Mouse (Mus musculus) limb, embryonic 12.5 days (tissue): ENCODE measurements around the gene Treml1. TPM values are rescaled to one million over a fixed set of nuclear protein-coding genes. Genes with fewer than 3 reads are reported as not detected.
"Not testable (repeated sequence)": the region's sequence is repeated elsewhere in the genome, so short reads cannot be mapped to it uniquely, and the experiment has no call there.

ENCODE experiments used
- ATAC-seq: fragments of 200-750 bp; cut with Nextera tagmentation; 2 replicates; pipeline ENCODE4 v1.8.0; 2017; ENCODE audit warnings: low read depth, moderate TSS enrichment; ENCODE audit not compliant: insufficient number of reproducible peaks, insufficient read depth, low FRiP score, low TSS enrichment
- H3K27ac ChIP-seq: fragments of 300-500 bp; sonication (generic); 2 replicates; pipeline ENCODE4 v1.5.1; 2016; ENCODE audit warnings: mild to moderate bottlenecking, moderate library complexity
- H3K27me3 ChIP-seq: fragments of 300-500 bp; sonication (generic); 2 replicates; pipeline ENCODE4 v1.6.1; 2016; ENCODE audit warnings: mild to moderate bottlenecking, moderate library complexity
- H3K36me3 ChIP-seq: fragments of 300-500 bp; sonication (generic); 2 replicates; pipeline ENCODE4 v1.6.1; 2016; ENCODE audit warnings: mild to moderate bottlenecking, moderate library complexity
- H3K4me1 ChIP-seq: fragments of 300-500 bp; sonication (generic); replicated peaks from 2 replicates; pipeline ENCODE4 v1.6.1; 2016
- H3K4me2 ChIP-seq: fragments of 300-500 bp; sonication (generic); 2 replicates; pipeline ENCODE4 v1.6.1; 2016; ENCODE audit warnings: mild to moderate bottlenecking, moderate library complexity
- H3K4me3 ChIP-seq: fragments of 300-500 bp; sonication (generic); replicated peaks from 2 replicates; pipeline ENCODE4 v1.5.1; 2016; ENCODE audit warnings: mild to moderate bottlenecking
- H3K9ac ChIP-seq: fragments of 300-500 bp; sonication (generic); replicated peaks from 2 replicates; pipeline ENCODE4 v1.6.1; 2016; ENCODE audit warnings: mild to moderate bottlenecking, moderate library complexity
- H3K9me3 ChIP-seq: fragments of 300-500 bp; sonication (generic); 2 replicates; pipeline ENCODE4 v1.6.1; 2016; ENCODE audit warnings: mild to moderate bottlenecking, moderate library complexity
- WGBS: fragments of 180-500 bp; shearing (Covaris S2); methylation state at CpG from one replicate; pipeline ENCODE4 v1.1.7; 2016; 5-methylcytosine and 5-hydroxymethylcytosine counted together
- polyA plus RNA-seq: library from polyadenylated mRNA; unstranded; fragments of >200 nt; fragmentation: Nextera tagmentation; extraction: Ambion mirVana; gene quantifications from 2 replicates; pipeline ENCODE4 v1.2.1, GENCODE M21; 2016

The Treml1 gene
- polyA plus RNA-seq: 2.0 and 2.3 TPM in 2 replicates

GRCm38 (mm10) chr17:48359616-48360015 lies at the start of gene Treml1:
Gene Treml1 (plus strand): TSS chr17:48359916.
- H3K4me1 ChIP-seq: no peaks in the 10 kb centered on the region
- no peak within 1 kb of the TSS for H3K27ac ChIP-seq
- ATAC-seq: no peak
- no peaks in the 10 kb centered on the region for H3K9me3 ChIP-seq
- H3K27me3 ChIP-seq: no peaks in the 10 kb centered on the region
- no peak within 1 kb of the TSS for H3K4me3 ChIP-seq
- 78% methylated on average over 7 of the region's 7 CpGs for whole genome bisulfite sequencing
- H3K9ac ChIP-seq: no peak within 1 kb of the TSS
- no peak within 1 kb of the TSS for H3K4me2 ChIP-seq
- no peaks in the 10 kb centered on the region for H3K36me3 ChIP-seq

- WGBS: 74% methylated on average over 2 of the region's 2 CpGs
- ATAC-seq: no peak
- no peak overlapping the region for H3K27ac ChIP-seq
- H3K9ac ChIP-seq: no peak overlapping the region
- H3K36me3 ChIP-seq: no peaks in the 10 kb centered on the region
- no peak overlapping the region for H3K4me3 ChIP-seq
- H3K4me2 ChIP-seq: no peak overlapping the region
- H3K27me3 ChIP-seq: no peaks in the 10 kb centered on the region
- no peaks in the 10 kb centered on the region for H3K9me3 ChIP-seq
- H3K4me1 ChIP-seq: no peaks in the 10 kb centered on the region
Observed at GRCm38 (mm10) chr17:48312124-48312523, 47.6 kb upstream of the Treml1 start.

- not testable (repeated sequence) for H3K27ac ChIP-seq, H3K9ac ChIP-seq, H3K36me3 ChIP-seq, H3K4me1 ChIP-seq, H3K27me3 ChIP-seq, H3K4me3 ChIP-seq, H3K4me2 ChIP-seq, ATAC-seq, H3K9me3 ChIP-seq
- WGBS: 88% methylated on average over 3 of the region's 3 CpGs
Observed at GRCm38 (mm10) chr17:48315905-48316579, 43.7 kb upstream of the Treml1 start, which contains the start of gene B430306N03Rik. Gene B430306N03Rik (plus strand): TSS chr17:48316141.

GRCm38 (mm10) chr17:48318686-48319085 lies 41.0 kb upstream of the Treml1 start:
- 87% methylated on average over 1 of the region's 1 CpGs for WGBS
- no peaks in the 10 kb centered on the region for H3K9me3 ChIP-seq
- no peak overlapping the region for H3K4me2 ChIP-seq
- no peak overlapping the region for H3K4me3 ChIP-seq
- H3K36me3 ChIP-seq: no peaks in the 10 kb centered on the region
- H3K27me3 ChIP-seq: no peaks in the 10 kb centered on the region
- H3K9ac ChIP-seq: no peak overlapping the region
- H3K4me1 ChIP-seq: no peaks in the 10 kb centered on the region
- no peak overlapping the region for H3K27ac ChIP-seq
- no peak for ATAC-seq

- 85% methylated on average over 2 of the region's 2 CpGs for WGBS
- no peak overlapping the region for H3K4me2 ChIP-seq
- H3K27ac ChIP-seq: no peak overlapping the region
- H3K9ac ChIP-seq: no peak overlapping the region
- H3K36me3 ChIP-seq: no peaks in the 10 kb centered on the region
- H3K4me1 ChIP-seq: no peaks in the 10 kb centered on the region
- ATAC-seq: no peak
- H3K9me3 ChIP-seq: no peaks in the 10 kb centered on the region
- no peak overlapping the region for H3K4me3 ChIP-seq
- H3K27me3 ChIP-seq: no peaks in the 10 kb centered on the region
Observed at GRCm38 (mm10) chr17:48321279-48321678, 38.4 kb upstream of the Treml1 start.

GRCm38 (mm10) chr17:48323236-48323635 lies 36.5 kb upstream of the Treml1 start:
- Histone ChIP-seq H3K4me1 (no peaks in the 10 kb centered on the region), H3K9me3 (no peaks in the 10 kb centered on the region), H3K27me3 (no peaks in the 10 kb centered on the region), H3K27ac (no peak overlapping the region), H3K4me3 (no peak overlapping the region), H3K9ac (no peak overlapping the region), H3K36me3 (no peaks in the 10 kb centered on the region), H3K4me2 (no peak overlapping the region)
- 76% methylated on average over 3 of the region's 3 CpGs for WGBS
- ATAC-seq: no peak

- no peak overlapping the region for H3K27ac ChIP-seq
- no peaks in the 10 kb centered on the region for H3K9me3 ChIP-seq
- ATAC-seq: no peak
- H3K4me1 ChIP-seq: no peaks in the 10 kb centered on the region
- 91% methylated on average over 5 of the region's 5 CpGs for WGBS
- no peaks in the 10 kb centered on the region for H3K27me3 ChIP-seq
- H3K4me2 ChIP-seq: no peak overlapping the region
- H3K4me3 ChIP-seq: no peak overlapping the region
- H3K36me3 ChIP-seq: no peaks in the 10 kb centered on the region
- no peak overlapping the region for H3K9ac ChIP-seq
Observed at GRCm38 (mm10) chr17:48324258-48324657, 35.5 kb upstream of the Treml1 start.

GRCm38 (mm10) chr17:48325093-48325492 lies 34.6 kb upstream of the Treml1 start:
- no peak overlapping the region for H3K27ac ChIP-seq
- no peak for ATAC-seq
- H3K4me2 ChIP-seq: no peak overlapping the region
- H3K4me3 ChIP-seq: no peak overlapping the region
- H3K9ac ChIP-seq: no peak overlapping the region
- H3K4me1 ChIP-seq: no peaks in the 10 kb centered on the region
- 93% methylated on average over 6 of the region's 6 CpGs for WGBS
- no peaks in the 10 kb centered on the region for H3K9me3 ChIP-seq
- no peaks in the 10 kb centered on the region for H3K36me3 ChIP-seq
- H3K27me3 ChIP-seq: no peaks in the 10 kb centered on the region

- Histone ChIP-seq H3K9ac (no peak overlapping the region), H3K4me2 (no peak overlapping the region), H3K9me3 (no peaks in the 10 kb centered on the region), H3K27ac (no peak overlapping the region), H3K27me3 (no peaks in the 10 kb centered on the region), H3K36me3 (no peaks in the 10 kb centered on the region), H3K4me1 (no peaks in the 10 kb centered on the region), H3K4me3 (no peak overlapping the region)
- WGBS: 87% methylated on average over 11 of the region's 11 CpGs
- ATAC-seq: no peak
Observed at GRCm38 (mm10) chr17:48325638-48326037, 34.1 kb upstream of the Treml1 start.

- whole genome bisulfite sequencing: 70% methylated on average over 4 of the region's 4 CpGs
- no peaks in the 10 kb centered on the region for H3K9me3 ChIP-seq
- no peak overlapping the region for H3K9ac ChIP-seq
- H3K4me3 ChIP-seq: no peak overlapping the region
- no peaks in the 10 kb centered on the region for H3K27me3 ChIP-seq
- H3K4me2 ChIP-seq: no peak overlapping the region
- H3K4me1 ChIP-seq: no peaks in the 10 kb centered on the region
- no peak overlapping the region for H3K27ac ChIP-seq
- no peaks in the 10 kb centered on the region for H3K36me3 ChIP-seq
- ATAC-seq: no peak
Observed at GRCm38 (mm10) chr17:48326656-48327055, 33.1 kb upstream of the Treml1 start.

- H3K27me3 ChIP-seq: no peaks in the 10 kb centered on the region
- ATAC-seq: no peak
- no peaks in the 10 kb centered on the region for H3K36me3 ChIP-seq
- no peaks in the 10 kb centered on the region for H3K4me1 ChIP-seq
- no peak overlapping the region for H3K4me3 ChIP-seq
- no peaks in the 10 kb centered on the region for H3K9me3 ChIP-seq
- no peak overlapping the region for H3K4me2 ChIP-seq
- 89% methylated on average over 2 of the region's 2 CpGs for WGBS
- no peak overlapping the region for H3K9ac ChIP-seq
- H3K27ac ChIP-seq: no peak overlapping the region
Observed at GRCm38 (mm10) chr17:48332524-48332923, 27.2 kb upstream of the Treml1 start.

GRCm38 (mm10) chr17:48334186-48334585 lies 25.5 kb upstream of the Treml1 start:
- ATAC-seq: no peak
- no peak overlapping the region for H3K9ac ChIP-seq

More at GRCm38 (mm10) chr17:48334186-48334585, 25.5 kb upstream of the Treml1 start:
- Histone ChIP-seq H3K36me3 (no peaks in the 10 kb centered on the region), H3K4me3 (no peak overlapping the region), H3K9me3 (no peaks in the 10 kb centered on the region), H3K4me2 (no peak overlapping the region), H3K4me1 (no peaks in the 10 kb centered on the region), H3K27me3 (no peaks in the 10 kb centered on the region), H3K27ac (no peak overlapping the region)
- 93% methylated on average over 4 of the region's 4 CpGs for WGBS
